Mouse (Mus musculus): Measurements from ENCODE around the gene Fbxo17. TPM values are rescaled to one million over a fixed set of nuclear protein-coding genes. Genes with fewer than 3 reads are reported as not detected.

Fbxo17 gene
- polyA plus RNA-seq, 1 experiment from 2014 or later = 5.2 TPM

- Histone ChIP-seq H3K4me3 (ENCODE audit: low read depth, low read length) (no peak overlapping the region), H3K4me2 (ENCODE audit: low read length) (no peak overlapping the region), H3K27me3 (ENCODE audit: control insufficient read depth, insufficient read depth, low read depth, low read length) (no peaks in the 10 kb centered on the region), H3K27ac (ENCODE audit: low read length) (no peak overlapping the region), H3K4me1 (ENCODE audit: control insufficient read depth, insufficient read depth, low read length) (peaks cover 3% of the 10 kb centered on the region; the same call in 1 of the 2 replicates), H3K9ac (ENCODE audit: low read depth, low read length) (no peak overlapping the region), H3K36me3 (ENCODE audit: control insufficient read depth, insufficient read depth, low read length) (no peaks in the 10 kb centered on the region), H3K9me3 (replicated peaks; ENCODE audit: control insufficient read depth, low read length, poor library complexity, severe bottlenecking) (no peaks in the 10 kb centered on the region)
- no peak for ATAC-seq
- WGBS = 94% methylated on average over 2 of the region's 2 CpGs
Observed at GRCm38 (mm10) chr7:28724613-28725012, 8.0 kb downstream of the Fbxo17 start.

GRCm38 (mm10) chr7:28726600-28726999 lies 10.0 kb downstream of the Fbxo17 start:
- 0 out of 2 replicates have a peak overlapping the region, but pooled peaks have one; percentile 31 for H3K9ac ChIP-seq (ENCODE audit: low read depth, low read length)
- no peak overlapping the region for H3K4me3 ChIP-seq (ENCODE audit: low read depth, low read length)
- no peak overlapping the region for H3K27ac ChIP-seq (ENCODE audit: low read length)
- ATAC-seq = no peak
- no peaks in the 10 kb centered on the region for H3K27me3 ChIP-seq (ENCODE audit: control insufficient read depth, insufficient read depth, low read depth, low read length)
- WGBS = 6% methylated on average over 14 of the region's 14 CpGs
- no peaks in the 10 kb centered on the region for H3K36me3 ChIP-seq (ENCODE audit: control insufficient read depth, insufficient read depth, low read length)
- peaks cover 3% of the 10 kb centered on the region; the same call in 1 of the 2 replicates for H3K4me1 ChIP-seq (ENCODE audit: control insufficient read depth, insufficient read depth, low read length)
- no peaks in the 10 kb centered on the region for H3K9me3 ChIP-seq (replicated peaks; ENCODE audit: control insufficient read depth, low read length, poor library complexity, severe bottlenecking)
- H3K4me2 ChIP-seq (ENCODE audit: low read length) = peak overlapping the region; percentile 29

- WGBS = 52% methylated on average over 10 of the region's 10 CpGs
- Histone ChIP-seq H3K27ac (ENCODE audit: low read length) (no peak overlapping the region), H3K4me3 (ENCODE audit: low read depth, low read length) (no peak overlapping the region), H3K4me1 (ENCODE audit: control insufficient read depth, insufficient read depth, low read length) (peaks cover 3% of the 10 kb centered on the region), H3K27me3 (ENCODE audit: control insufficient read depth, insufficient read depth, low read depth, low read length) (no peaks in the 10 kb centered on the region), H3K9ac (ENCODE audit: low read depth, low read length) (no peak overlapping the region), H3K9me3 (replicated peaks; ENCODE audit: control insufficient read depth, low read length, poor library complexity, severe bottlenecking) (no peaks in the 10 kb centered on the region), H3K36me3 (ENCODE audit: control insufficient read depth, insufficient read depth, low read length) (no peaks in the 10 kb centered on the region), H3K4me2 (ENCODE audit: low read length) (no peak overlapping the region)
- ATAC-seq = peak; percentile 34; the same call in 1 of the 2 replicates
Observed at GRCm38 (mm10) chr7:28727649-28728340, 11.2 kb downstream of the Fbxo17 start.

- H3K27me3 ChIP-seq (ENCODE audit: control insufficient read depth, insufficient read depth, low read depth, low read length) = no peaks in the 10 kb centered on the region
- no peaks in the 10 kb centered on the region for H3K9me3 ChIP-seq (replicated peaks; ENCODE audit: control insufficient read depth, low read length, poor library complexity, severe bottlenecking)
- H3K4me3 ChIP-seq (ENCODE audit: low read depth, low read length) = peak overlapping the region; percentile 41
- H3K27ac ChIP-seq (ENCODE audit: low read length) = no peak overlapping the region
- no peaks in the 10 kb centered on the region; the same call in 1 of the 2 replicates for H3K4me1 ChIP-seq (ENCODE audit: control insufficient read depth, insufficient read depth, low read length)
- peak overlapping the region; percentile 67 for H3K4me2 ChIP-seq (ENCODE audit: low read length)
- 3% methylated on average over 58 of the region's 58 CpGs for WGBS
- ATAC-seq = peak; percentile 82
- peaks cover 8% of the 10 kb centered on the region; the same call in 1 of the 2 replicates for H3K36me3 ChIP-seq (ENCODE audit: control insufficient read depth, insufficient read depth, low read length)
- H3K9ac ChIP-seq (ENCODE audit: low read depth, low read length) = peak overlapping the region; percentile 42
Observed at GRCm38 (mm10) chr7:28732341-28733142, 15.9 kb downstream of the Fbxo17 start.

- H3K9me3 ChIP-seq (replicated peaks; ENCODE audit: control insufficient read depth, low read length, poor library complexity, severe bottlenecking) = no peaks in the 10 kb centered on the region
- H3K27ac ChIP-seq (ENCODE audit: low read length) = no peak overlapping the region
- H3K9ac ChIP-seq (ENCODE audit: low read depth, low read length) = peak overlapping the region; percentile 42
- 6% methylated on average over 11 of the region's 11 CpGs for WGBS
- no peak for ATAC-seq
- no peaks in the 10 kb centered on the region for H3K27me3 ChIP-seq (ENCODE audit: control insufficient read depth, insufficient read depth, low read depth, low read length)
- peak overlapping the region; percentile 67 for H3K4me2 ChIP-seq (ENCODE audit: low read length)
- peak overlapping the region; percentile 41 for H3K4me3 ChIP-seq (ENCODE audit: low read depth, low read length)
- no peaks in the 10 kb centered on the region; the same call in 1 of the 2 replicates for H3K4me1 ChIP-seq (ENCODE audit: control insufficient read depth, insufficient read depth, low read length)
- peaks cover 11% of the 10 kb centered on the region; the same call in 1 of the 2 replicates for H3K36me3 ChIP-seq (ENCODE audit: control insufficient read depth, insufficient read depth, low read length)
Observed at GRCm38 (mm10) chr7:28733211-28733610, 16.6 kb downstream of the Fbxo17 start.

- Histone ChIP-seq H3K27ac (ENCODE audit: low read length) (no peak overlapping the region), H3K4me2 (ENCODE audit: low read length) (no peak overlapping the region), H3K9me3 (replicated peaks; ENCODE audit: control insufficient read depth, low read length, poor library complexity, severe bottlenecking) (no peaks in the 10 kb centered on the region), H3K4me1 (ENCODE audit: control insufficient read depth, insufficient read depth, low read length) (peaks cover under 1% of the 10 kb centered on the region), H3K4me3 (ENCODE audit: low read depth, low read length) (no peak overlapping the region), H3K36me3 (ENCODE audit: control insufficient read depth, insufficient read depth, low read length) (peaks cover 11% of the 10 kb centered on the region; the same call in 1 of the 2 replicates), H3K27me3 (ENCODE audit: control insufficient read depth, insufficient read depth, low read depth, low read length) (no peaks in the 10 kb centered on the region), H3K9ac (ENCODE audit: low read depth, low read length) (no peak overlapping the region)
- no peak for ATAC-seq
- 81% methylated on average over 6 of the region's 6 CpGs for WGBS
Observed at GRCm38 (mm10) chr7:28735701-28736100, 19.1 kb downstream of the Fbxo17 start.

GRCm38 (mm10) chr7:28739829-28740228 lies 23.2 kb downstream of the Fbxo17 start:
- Histone ChIP-seq H3K27me3 (ENCODE audit: control insufficient read depth, insufficient read depth, low read depth, low read length) (no peaks in the 10 kb centered on the region), H3K27ac (ENCODE audit: low read length) (no peak overlapping the region), H3K36me3 (ENCODE audit: control insufficient read depth, insufficient read depth, low read length) (peaks cover 11% of the 10 kb centered on the region; the same call in 1 of the 2 replicates), H3K9me3 (replicated peaks; ENCODE audit: control insufficient read depth, low read length, poor library complexity, severe bottlenecking) (no peaks in the 10 kb centered on the region), H3K4me1 (ENCODE audit: control insufficient read depth, insufficient read depth, low read length) (peaks cover 7% of the 10 kb centered on the region), H3K4me2 (ENCODE audit: low read length) (no peak overlapping the region), H3K4me3 (ENCODE audit: low read depth, low read length) (no peak overlapping the region), H3K9ac (ENCODE audit: low read depth, low read length) (no peak overlapping the region)
- 95% methylated on average over 21 of the region's 21 CpGs for WGBS
- ATAC-seq = no peak

GRCm38 (mm10) chr7:28740949-28741348 lies 24.3 kb downstream of the Fbxo17 start:
- Histone ChIP-seq H3K27ac (ENCODE audit: low read length) (peak overlapping the region; percentile 48), H3K4me2 (ENCODE audit: low read length) (peak overlapping the region; percentile 72), H3K9ac (ENCODE audit: low read depth, low read length) (peak overlapping the region; percentile 61), H3K4me3 (ENCODE audit: low read depth, low read length) (peak overlapping the region; percentile 66), H3K27me3 (ENCODE audit: control insufficient read depth, insufficient read depth, low read depth, low read length) (no peaks in the 10 kb centered on the region), H3K4me1 (ENCODE audit: control insufficient read depth, insufficient read depth, low read length) (peaks cover 7% of the 10 kb centered on the region), H3K36me3 (ENCODE audit: control insufficient read depth, insufficient read depth, low read length) (peaks cover 11% of the 10 kb centered on the region; the same call in 1 of the 2 replicates), H3K9me3 (replicated peaks; ENCODE audit: control insufficient read depth, low read length, poor library complexity, severe bottlenecking) (no peaks in the 10 kb centered on the region)
- no peak for ATAC-seq
- 40% methylated on average over 9 of the region's 9 CpGs for WGBS

GRCm38 (mm10) chr7:28741368-28741708 lies 24.7 kb downstream of the Fbxo17 start:
- 2% methylated on average over 13 of the region's 13 CpGs for WGBS

More at GRCm38 (mm10) chr7:28741368-28741708, 24.7 kb downstream of the Fbxo17 start:
- peak overlapping the region; percentile 66 for H3K4me3 ChIP-seq (ENCODE audit: low read depth, low read length)
- ATAC-seq = peak; percentile 26; the same call in 1 of the 2 replicates
- H3K36me3 ChIP-seq (ENCODE audit: control insufficient read depth, insufficient read depth, low read length) = peaks cover 11% of the 10 kb centered on the region; the same call in 1 of the 2 replicates
- peaks cover 7% of the 10 kb centered on the region for H3K4me1 ChIP-seq (ENCODE audit: control insufficient read depth, insufficient read depth, low read length)
- H3K27me3 ChIP-seq (ENCODE audit: control insufficient read depth, insufficient read depth, low read depth, low read length) = no peaks in the 10 kb centered on the region
- peak overlapping the region; percentile 61 for H3K9ac ChIP-seq (ENCODE audit: low read depth, low read length)
- H3K4me2 ChIP-seq (ENCODE audit: low read length) = peak overlapping the region; percentile 72
- no peaks in the 10 kb centered on the region for H3K9me3 ChIP-seq (replicated peaks; ENCODE audit: control insufficient read depth, low read length, poor library complexity, severe bottlenecking)
- peak overlapping the region; percentile 48 for H3K27ac ChIP-seq (ENCODE audit: low read length)
